Mouse (Mus musculus): Measurements from ENCODE around the gene Cbr2. TPM values are rescaled to one million over a fixed set of nuclear protein-coding genes. Genes with fewer than 3 reads are reported as not detected.
A peak's percentile ranks its signal among the peaks of the same experiment; 100 is the strongest.

The Cbr2 gene
- total RNA-seq, 2 experiments from 2014 or later: 3.0 to 3.9 TPM

- no peak for DNase-seq
These were observed 1.5 kb downstream of the Cbr2 start for GRCm38 (mm10) chr11:120730331-120730870.

- peak; percentile 37 for DNase-seq
These were observed 2.4 kb downstream of the Cbr2 start for GRCm38 (mm10) chr11:120729432-120730050.

GRCm38 (mm10) chr11:120728530-120729240, 3.2 kb downstream of the Cbr2 start:
- no peak for DNase-seq

GRCm38 (mm10) chr11:120727564-120727963, 4.3 kb downstream of the Cbr2 start:
- DNase-seq: no peak

GRCm38 (mm10) chr11:120727169-120727527, 4.8 kb downstream of the Cbr2 start, which contains the start of gene Dcxr:
Gene Dcxr (minus strand): TSS chr11:120727281.
- peak; percentile 87 for DNase-seq

GRCm38 (mm10) chr11:120726243-120727168, 5.4 kb downstream of the Cbr2 start:
- DNase-seq: no peak

- no peak for DNase-seq
These were observed 8.4 kb downstream of the Cbr2 start for GRCm38 (mm10) chr11:120723509-120723908.

GRCm38 (mm10) chr11:120722761-120723382, 9.0 kb downstream of the Cbr2 start:
- DNase-seq: no peak

GRCm38 (mm10) chr11:120722067-120722630, 9.8 kb downstream of the Cbr2 start:
- no peak for DNase-seq

- DNase-seq: peak; percentile 71
These were observed 10.5 kb downstream of the Cbr2 start, which contains the start of gene Rac3 for GRCm38 (mm10) chr11:120721124-120722066. Gene Rac3 (plus strand): TSS chr11:120721470.

- peak; percentile 96 for DNase-seq
These were observed 11.5 kb downstream of the Cbr2 start for GRCm38 (mm10) chr11:120720450-120720849.

GRCm38 (mm10) chr11:120719841-120720376, 12.0 kb downstream of the Cbr2 start:
- DNase-seq: no peak

- no peak for DNase-seq
These were observed 12.7 kb downstream of the Cbr2 start for GRCm38 (mm10) chr11:120719242-120719641.

GRCm38 (mm10) chr11:120715131-120715530, 16.8 kb downstream of the Cbr2 start:
- DNase-seq: no peak

GRCm38 (mm10) chr11:120714546-120714945, 17.4 kb downstream of the Cbr2 start:
- DNase-seq: no peak

GRCm38 (mm10) chr11:120713580-120714518, 18.1 kb downstream of the Cbr2 start, which contains the start of the genes Cenpx and Lrrc45:
Gene Cenpx (minus strand): TSS chr11:120713738.
Gene Lrrc45 (plus strand): TSS chr11:120713925.
- peak; percentile 97 for DNase-seq

GRCm38 (mm10) chr11:120712771-120713568, 18.9 kb downstream of the Cbr2 start:
- DNase-seq: peak; percentile 71

GRCm38 (mm10) chr11:120711980-120712604, 19.8 kb downstream of the Cbr2 start:
- DNase-seq: no peak
